Mouse (Mus musculus): ENCODE measurements around the gene Mrpl12.
A peak's percentile ranks its signal among the peaks of the same experiment; 100 is the strongest.
"Not testable (repeated sequence)": the region's sequence is repeated elsewhere in the genome, so short reads cannot be mapped to it uniquely, and the experiment has no call there.

Gene Mrpl12

DNA sequence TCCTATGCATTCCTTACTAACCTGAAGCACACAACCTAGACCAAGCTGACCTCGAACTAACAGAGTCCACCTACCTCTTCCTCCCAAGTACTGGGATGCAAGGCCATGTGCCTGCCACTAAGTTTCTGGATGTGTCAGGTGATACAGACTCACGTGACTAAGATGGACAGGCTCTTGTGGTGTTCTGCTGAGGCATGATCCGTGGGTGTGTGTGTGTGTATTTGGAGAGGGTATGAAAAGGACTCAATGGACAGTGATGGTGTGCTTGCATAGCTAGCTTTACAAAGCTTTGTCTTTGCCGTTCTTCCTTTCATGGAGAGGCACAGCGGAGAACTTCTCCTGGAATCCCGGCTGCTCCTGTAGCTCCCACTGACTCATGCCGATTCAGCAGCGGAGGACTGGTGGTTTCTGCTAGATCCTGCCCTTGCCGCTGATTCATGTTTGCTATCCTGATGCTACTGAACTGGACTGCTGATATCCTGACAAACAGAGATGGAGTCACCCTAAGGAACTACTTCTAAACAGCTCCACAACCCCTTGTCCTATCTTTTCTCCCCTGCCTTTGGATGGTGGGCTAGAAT is 24.0 kb downstream of the Mrpl12 start:
- no peak for DNase-seq (ENCODE audit: low spot score)

- DNase-seq (ENCODE audit: low spot score) = no peak
Measured at GRCm38 (mm10) chr11:120509940-120510339, 25.5 kb downstream of the Mrpl12 start.

GRCm38 (mm10) chr11:120510375-120511030 is 26.1 kb downstream of the Mrpl12 start:
- DNase-seq (ENCODE audit: low spot score) = no peak

DNA sequence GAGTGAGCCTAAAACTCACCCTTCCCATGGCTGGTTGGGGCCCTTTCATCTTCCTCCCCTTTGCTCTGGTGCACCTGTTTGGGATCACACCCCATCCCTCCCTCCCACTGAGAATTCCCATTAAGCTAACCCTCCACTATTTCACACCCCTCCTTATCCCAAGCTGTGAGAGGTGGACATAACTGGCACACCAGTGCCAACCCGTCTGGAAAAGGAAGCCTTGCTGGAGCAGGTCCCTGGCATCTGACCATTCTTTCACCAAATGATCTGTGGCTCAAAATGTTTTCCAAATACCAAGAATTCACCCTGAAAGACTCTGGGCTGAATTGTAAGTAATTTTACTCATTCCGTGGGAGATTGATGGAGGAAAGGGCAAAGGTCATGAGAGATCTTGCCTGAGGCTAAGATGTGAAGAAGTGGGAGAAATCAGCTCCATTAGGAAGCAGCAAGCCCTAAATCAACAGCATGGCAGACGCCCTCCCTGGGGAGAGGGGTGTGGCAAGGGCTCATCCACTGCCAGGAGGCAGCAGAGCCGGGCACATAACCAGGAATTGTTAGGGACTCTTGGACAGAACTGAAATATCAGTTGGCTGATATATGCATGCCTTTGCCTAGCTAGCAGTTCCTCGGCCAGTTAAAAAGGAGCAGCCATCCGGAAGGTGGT is 28.5 kb downstream of the Mrpl12 start:
- no peak for DNase-seq (ENCODE audit: low spot score)

DNA sequence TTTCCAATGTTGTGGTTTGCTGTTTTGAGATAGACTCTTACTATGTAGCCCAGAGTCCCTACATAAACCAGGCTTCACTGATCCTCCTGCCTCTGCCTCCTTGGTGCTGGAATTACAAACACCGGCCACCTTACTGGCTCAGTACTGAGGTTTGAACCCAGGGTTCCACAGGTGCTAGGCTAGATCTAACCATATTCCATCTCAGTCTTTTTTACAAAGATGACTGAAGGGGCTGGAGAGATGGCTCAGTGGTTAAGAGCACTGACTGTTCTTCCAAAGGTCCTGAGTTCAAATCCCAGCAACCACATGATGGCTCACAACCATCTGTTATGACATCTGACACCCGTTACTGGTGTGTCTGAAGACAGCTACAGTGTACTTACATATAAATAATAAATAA is 29.8 kb downstream of the Mrpl12 start:
- not testable (repeated sequence) for DNase-seq (ENCODE audit: low spot score)

DNA sequence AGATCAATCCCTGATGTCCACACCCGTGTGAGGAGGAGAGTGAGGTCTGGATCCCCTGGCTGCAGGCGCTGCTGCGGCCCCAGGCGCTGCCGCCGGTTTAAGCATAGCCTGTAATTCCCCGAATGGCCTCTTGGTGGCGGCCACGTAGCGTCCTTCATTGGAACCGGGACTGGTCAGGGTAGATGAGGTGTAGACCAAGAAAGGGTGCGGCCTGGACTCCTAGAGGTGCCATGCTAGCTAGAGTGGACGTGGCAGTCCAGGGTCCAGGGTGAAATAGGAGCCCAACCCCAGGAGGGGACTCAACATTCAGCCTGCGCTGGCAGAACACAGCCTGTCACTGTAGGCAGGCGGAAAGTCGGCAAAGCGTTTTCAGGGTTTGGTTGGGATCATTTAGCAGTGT is 31.2 kb downstream of the Mrpl12 start:
- DNase-seq (ENCODE audit: low spot score) = peak; percentile 61

GRCm38 (mm10) chr11:120517147-120517546 is 32.7 kb downstream of the Mrpl12 start:
- no peak for DNase-seq (ENCODE audit: low spot score)

- DNase-seq (ENCODE audit: low spot score) = no peak
Measured at GRCm38 (mm10) chr11:120518027-120518426, 33.6 kb downstream of the Mrpl12 start.

DNA sequence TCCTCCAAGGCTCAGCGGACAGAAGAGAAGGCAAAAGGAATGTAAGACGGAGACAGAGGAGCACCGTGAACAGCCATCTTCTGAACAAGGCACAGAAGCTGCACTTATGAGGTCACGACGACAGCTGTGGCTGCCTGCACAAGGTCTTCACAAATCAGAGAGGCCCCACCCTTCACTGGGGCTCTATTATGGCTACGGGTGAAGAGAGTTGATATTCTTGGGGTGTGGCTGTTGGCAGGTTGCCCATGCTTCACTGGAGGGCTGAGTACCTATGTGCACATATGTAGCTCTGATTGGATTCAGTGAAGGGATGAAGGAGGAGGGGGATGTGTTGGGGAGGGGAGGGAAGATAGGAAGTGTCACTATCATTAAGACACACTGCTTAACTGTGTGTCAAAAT is 34.1 kb downstream of the Mrpl12 start:
- DNase-seq (ENCODE audit: low spot score) = no peak

- DNase-seq (ENCODE audit: low spot score) = no peak
Measured at GRCm38 (mm10) chr11:120519738-120520137, 35.3 kb downstream of the Mrpl12 start.

DNA sequence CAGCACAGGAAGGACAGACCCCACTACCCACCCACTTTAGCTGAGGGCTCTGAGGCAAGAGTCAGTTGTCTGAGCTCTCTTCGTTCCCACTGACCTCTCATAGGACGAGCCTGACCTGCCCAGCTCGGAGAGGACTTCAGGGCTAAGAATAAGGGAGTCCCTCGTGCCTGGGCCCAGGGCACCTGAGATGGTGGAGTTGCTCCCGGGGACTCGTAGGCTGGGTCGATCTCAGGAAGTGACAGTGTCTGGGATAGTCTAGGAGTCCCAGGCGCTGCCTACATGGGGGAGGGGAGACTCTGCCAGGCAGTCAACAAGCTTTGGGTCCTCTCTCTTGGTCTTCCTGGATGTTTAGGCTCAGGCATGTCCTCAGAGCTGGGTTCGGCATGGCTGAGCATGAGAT is 36.1 kb downstream of the Mrpl12 start:
- DNase-seq (ENCODE audit: low spot score) = no peak

GRCm38 (mm10) chr11:120520967-120521540 is 36.6 kb downstream of the Mrpl12 start:
- no peak for DNase-seq (ENCODE audit: low spot score)

DNA sequence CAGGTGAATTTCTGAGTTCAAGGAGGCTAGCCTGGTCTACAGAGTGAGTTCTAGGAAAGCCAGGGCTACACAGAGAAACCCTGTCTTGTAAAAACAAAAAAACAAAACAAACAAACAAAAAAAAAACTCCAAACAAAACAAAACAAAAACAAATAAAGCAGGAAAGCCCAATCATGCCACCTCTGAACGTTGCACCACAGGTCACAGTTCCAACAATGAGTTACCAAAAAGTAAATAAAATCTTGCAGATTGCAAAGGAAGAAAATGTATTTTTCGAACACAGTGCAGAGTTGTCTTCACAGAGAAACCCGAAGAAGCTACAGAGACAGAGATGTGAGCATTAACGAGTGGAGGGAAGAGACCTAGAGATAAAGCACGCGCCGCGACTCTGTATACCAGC is 38.2 kb downstream of the Mrpl12 start:
- no peak for DNase-seq (ENCODE audit: low spot score)

DNA sequence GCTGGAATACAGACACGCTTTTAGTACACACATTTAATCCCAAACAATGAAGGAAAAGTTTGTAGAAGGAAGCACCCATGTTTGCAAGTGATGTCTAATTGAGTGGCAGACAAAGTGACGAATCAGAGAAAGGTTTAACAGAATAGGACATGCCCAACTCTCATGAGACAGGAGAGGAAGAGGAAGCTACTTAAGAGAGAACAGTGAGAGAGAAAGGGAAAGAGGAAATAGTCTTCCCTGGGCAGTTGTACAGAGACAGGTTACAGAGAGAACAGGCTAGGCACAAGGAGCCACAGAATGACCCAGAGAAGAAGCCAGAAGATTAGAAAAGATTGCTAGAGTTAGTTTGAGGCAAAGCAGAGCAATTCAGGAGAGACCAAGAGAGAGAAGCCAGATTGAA is 41.5 kb downstream of the Mrpl12 start:
- DNase-seq (ENCODE audit: low spot score) = no peak

DNA sequence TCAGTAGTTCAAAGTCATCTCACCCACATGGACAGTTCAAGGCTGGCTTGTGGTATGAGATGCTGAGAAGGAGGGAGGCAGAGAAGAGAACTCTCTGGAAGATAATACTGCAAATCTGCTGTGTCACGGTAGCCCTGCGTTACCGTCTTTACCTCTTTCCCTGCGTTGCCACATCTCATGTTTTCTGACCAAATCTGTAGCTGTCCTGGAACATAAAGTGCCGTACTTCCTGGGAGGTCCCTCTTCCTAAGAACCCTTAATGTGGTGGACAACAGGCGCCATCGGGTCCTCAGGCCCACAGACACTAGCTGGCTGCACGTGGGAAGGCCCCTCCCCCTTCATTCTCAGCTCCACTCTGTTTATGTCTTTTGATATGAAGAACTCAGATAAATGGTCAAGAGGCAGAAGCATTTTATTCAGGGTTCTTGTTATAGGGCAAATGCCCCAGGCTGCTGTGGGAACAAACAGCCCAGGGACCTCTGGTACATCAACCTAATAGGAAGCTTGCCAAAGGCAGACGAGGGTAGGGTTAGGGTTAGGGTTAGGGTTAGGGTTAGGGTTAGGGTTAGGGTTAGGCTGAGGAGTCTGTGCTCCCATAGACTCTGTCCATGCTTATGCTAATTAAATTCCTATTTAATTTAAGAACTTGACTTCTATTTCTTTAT is 43.4 kb downstream of the Mrpl12 start:
- no peak for DNase-seq (ENCODE audit: low spot score)

DNA sequence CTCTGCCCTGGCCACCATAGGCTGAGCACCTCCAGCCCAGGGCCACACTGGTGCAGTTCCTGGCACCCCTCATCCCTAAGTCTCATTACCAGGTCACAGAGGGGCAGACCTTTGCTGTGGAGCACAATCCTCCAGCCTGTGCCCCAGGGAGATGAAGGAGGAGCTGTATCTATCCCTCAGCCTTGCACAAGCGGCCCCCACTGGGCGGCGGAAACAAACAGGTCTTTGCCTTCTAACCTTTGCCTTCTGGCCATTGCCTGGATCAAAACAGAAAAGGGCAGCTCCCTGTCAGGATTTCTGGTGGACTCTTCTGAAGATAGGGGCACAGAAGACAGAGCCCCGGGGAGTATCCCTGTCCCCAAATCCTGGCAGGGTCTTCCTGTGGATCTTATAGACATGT is 44.5 kb downstream of the Mrpl12 start:
- DNase-seq (ENCODE audit: low spot score) = no peak

DNA sequence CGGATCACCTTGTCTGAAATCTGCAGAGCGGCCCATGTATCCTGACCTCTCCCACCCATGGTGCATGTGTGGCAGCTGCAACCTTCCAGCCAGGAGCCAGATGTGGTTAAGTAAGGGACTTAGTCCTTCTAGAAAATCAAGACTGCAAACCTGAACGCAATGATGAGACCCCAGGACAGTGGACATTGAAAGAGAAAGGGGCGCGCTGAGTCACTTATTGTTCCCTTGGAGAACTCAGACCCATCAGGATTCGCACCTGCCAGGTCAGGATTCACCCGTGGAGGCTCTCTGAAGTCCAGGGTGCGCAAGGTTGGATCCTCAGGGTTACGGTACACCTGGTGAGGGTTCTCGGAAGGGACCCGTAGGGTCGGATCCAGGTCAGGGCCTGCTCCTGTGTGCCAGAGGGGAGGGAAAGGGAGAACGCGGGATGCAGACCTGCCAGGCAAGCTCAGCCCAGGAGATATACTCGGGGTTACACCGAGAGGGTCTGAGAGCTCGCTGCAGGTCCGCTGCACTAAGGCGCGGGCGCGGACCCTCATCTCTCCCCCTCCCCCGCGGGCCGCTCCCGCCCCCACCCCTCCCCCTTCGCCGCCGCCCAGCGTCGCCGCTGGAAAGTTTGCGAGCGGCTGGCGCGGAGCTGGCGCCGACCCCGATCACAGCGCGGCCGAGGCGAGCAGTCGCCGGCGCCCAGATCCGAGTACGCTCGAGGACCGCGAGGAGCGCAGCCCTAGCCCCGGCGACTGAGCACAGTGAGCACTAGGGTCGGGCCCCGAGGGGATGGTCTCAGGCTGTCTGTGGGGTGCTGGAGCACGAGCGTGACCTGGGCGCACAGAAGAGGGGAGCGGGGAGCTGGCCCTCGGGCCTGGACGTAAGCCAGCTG is 45.9 kb downstream of the Mrpl12 start, which contains the start of gene Gcgr:
Gcgr (plus strand) TSS at position 615 of the 880 bp plus-strand sequence.
- no peak for DNase-seq (ENCODE audit: low spot score)

DNA sequence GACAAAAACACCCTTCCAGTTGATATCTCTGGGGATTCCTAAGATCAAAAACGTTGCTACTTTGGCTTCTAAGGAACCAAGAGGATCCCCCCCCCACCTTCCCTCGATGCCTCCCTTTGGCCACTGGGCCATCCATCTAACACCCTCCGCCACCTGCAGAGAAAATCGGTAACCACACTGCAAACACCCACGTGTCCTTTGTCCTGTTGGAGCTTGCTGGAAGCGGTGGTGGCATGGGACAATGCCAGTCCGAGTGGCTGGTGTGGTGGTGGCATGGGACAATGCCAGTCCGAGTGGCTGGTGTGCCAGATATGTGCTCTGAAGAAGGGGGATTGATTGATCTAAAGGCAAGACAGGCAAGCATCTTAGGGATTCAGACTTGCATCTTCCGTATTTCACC is 47.2 kb downstream of the Mrpl12 start:
- no peak for DNase-seq (ENCODE audit: low spot score)

- DNase-seq (ENCODE audit: low spot score) = no peak
Measured at GRCm38 (mm10) chr11:120534093-120534492, 49.7 kb downstream of the Mrpl12 start.

DNA sequence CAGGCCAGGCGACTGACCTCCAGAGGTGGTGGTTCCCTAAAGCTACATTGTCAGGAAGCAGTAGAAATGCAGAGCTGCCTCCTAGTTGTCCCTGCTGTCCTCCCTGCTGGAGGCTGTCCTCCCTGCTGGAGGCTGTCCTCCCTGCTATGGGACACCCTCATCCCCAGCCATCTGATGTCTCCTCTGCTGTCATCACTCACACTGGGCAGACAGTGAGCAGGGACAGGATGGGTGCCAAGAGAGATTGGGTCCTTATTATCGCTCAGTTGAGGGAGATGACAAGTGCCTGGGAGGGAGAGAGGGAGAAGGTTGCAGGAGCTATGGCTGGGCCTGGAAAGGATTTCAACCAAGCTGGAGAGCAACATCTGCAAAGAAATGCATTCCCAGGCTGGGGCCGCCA is 50.7 kb downstream of the Mrpl12 start:
- DNase-seq (ENCODE audit: low spot score) = no peak

DNA sequence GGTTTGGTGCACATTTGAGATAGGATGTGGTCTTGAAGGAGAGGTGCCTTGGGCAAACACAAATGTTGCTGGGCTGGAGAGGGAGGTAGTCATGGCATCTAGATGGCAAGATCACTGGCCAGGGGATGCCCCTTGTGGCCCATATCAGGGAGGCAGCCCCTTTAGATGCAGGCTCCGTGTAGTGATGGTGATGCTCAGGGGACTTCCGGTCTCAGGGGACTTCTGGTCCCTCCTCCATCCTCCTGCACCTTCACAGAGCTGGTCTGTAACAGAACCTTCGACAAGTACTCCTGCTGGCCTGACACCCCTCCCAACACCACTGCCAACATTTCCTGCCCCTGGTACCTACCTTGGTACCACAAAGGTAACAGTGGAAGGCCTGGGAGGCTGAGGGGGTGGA is 51.4 kb downstream of the Mrpl12 start:
- DNase-seq (ENCODE audit: low spot score) = no peak

DNA sequence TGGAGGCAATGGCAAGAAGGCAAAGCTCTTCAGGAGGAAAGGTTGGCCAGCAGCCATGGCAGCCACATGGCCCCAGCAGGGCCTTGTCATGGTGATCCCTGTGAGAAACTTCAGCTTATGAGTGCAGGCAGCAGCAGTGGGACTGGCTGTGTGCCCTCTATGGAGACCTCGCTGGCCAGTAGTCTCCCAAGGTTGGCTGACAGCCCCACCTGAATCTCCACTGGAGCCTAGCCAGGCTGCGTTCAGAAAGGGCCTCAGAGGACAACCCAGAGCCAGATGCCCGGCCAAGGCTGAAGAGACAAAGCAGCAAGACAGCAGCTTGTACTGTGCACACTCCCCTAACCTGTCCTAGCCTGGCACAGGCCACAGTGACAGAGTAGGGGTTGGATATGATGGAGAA is 54.1 kb downstream of the Mrpl12 start:
- no peak for DNase-seq (ENCODE audit: low spot score)
